Mouse (Mus musculus) spleen, adult 2 months (tissue): ENCODE measurements around the gene Elf2.

Source experiments
- CTCF ChIP-seq: fragments of 200-500 bp; IDR thresholded peaks from 2 replicates; pipeline ENCODE4 v1.5.1; 2011; ENCODE audit warnings: mild to moderate bottlenecking, inconsistent platforms; ENCODE audit not compliant: insufficient read depth, insufficient read length, insufficient replicate concordance; ENCODE audit errors: extremely low read depth
- POLR2A ChIP-seq: fragments of 200-500 bp; IDR thresholded peaks from 2 replicates; pipeline ENCODE4 v1.6.1; 2011; ENCODE audit warnings: low read depth, low read length, inconsistent platforms

GRCm38 (mm10) chr3:51222302-51222701 lies 118.2 kb downstream of the Elf2 start:
- TF ChIP-seq POLR2A (no peak), CTCF (no peak)
